Mouse (Mus musculus) CD4-positive naive resting alpha-beta T cell, adult 57 days (primary cell): ENCODE results near the gene Sec14l1. TPM values are rescaled to one million over a fixed set of nuclear protein-coding genes. Genes with fewer than 3 reads are reported as not detected.

Experiments used
- total RNA-seq: library from RNA; stranded (reverse); gene quantifications from one replicate; pipeline ENCODE4 v1.2.4, GENCODE M21; 2023

The Sec14l1 gene
- total RNA-seq, result 22.8 TPM

GRCm38 (mm10) chr11:117114592-117115345, at the start of gene Sec14l1:
Gene Sec14l1, plus strand, starts transcription at chr11:117115168.

GRCm38 (mm10) chr11:117199282-117200175, 84.6 kb downstream of the Sec14l1 start, which contains the start of gene Sept9:
Gene Sept9, plus strand, starts transcription at chr11:117199661.

Other genes with a start within 250 kb of the Sec14l1 start
- not detected for gene Mgat5b, start 196.3 kb upstream of the Sec14l1 start, total RNA-seq
- gene Sept9, start 84.5 kb downstream of the Sec14l1 start, total RNA-seq, result 225 TPM